Mouse (Mus musculus) leukemia stem cell, adult 10-12 weeks (primary cell): Measurements from ENCODE around the gene Gm4847. TPM values are rescaled to one million over a fixed set of nuclear protein-coding genes. Genes with fewer than 3 reads are reported as not detected.

Experiments
- polyA plus RNA-seq: library from polyadenylated mRNA; stranded (reverse); fragments of >175 nt; gene quantifications from 2 replicates; pipeline ENCODE4 v1.2.3, GENCODE M21; 2012; ENCODE audit warnings: low replicate concordance

The Gm4847 gene
- not detected in 2 replicates for polyA plus RNA-seq

DNA sequence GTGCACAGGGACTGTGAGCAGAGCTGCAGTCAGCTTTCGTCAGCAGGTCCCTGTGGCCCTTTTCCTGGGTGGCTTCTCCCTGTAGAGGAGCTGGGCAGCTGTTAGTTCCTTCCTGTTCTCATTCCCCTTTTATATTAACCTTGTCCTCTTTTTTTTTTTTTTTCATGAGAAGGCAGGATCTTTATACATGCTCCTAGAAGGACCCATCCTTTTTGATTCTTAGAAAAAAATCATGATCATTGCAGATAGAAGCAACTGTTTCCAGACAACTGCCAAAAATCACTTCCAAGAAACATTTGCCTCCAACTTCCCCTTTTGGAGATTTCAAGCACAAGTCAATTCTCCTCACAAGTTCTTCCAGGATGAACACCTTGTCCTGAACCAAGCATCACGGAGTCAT is at the start of gene Gm4847:
Gm4847 (minus strand) TSS at position 101 of the 400 bp plus-strand sequence.

DNA sequence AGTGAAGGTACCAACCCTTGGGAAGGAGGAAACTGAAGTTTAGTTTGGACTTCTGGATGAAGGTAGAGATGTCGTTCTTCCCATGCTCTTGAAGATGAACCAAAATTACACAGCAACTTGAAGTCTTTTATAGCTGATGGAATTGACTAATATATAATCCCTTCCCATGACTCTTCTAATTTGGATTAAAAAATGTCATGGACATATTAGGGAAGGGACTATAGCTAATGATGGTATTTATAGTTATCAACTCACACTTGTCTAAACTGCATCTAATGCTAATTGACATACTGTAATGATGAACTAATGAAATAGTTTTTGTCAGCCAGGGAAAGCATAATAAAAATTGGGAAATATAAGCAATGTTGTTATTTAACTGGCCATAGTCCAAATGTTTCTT is 34.3 kb upstream of the Gm4847 start, which contains the start of gene Fmo9:
Fmo9 (minus strand) TSS at position 101 of the 400 bp plus-strand sequence.

Other genes with a start within 250 kb of the Gm4847 start
- 0.25 and 0.54 TPM in 2 replicates for gene Pogk, start 237.8 kb downstream of the Gm4847 start, polyA plus RNA-seq
- not detected in 2 replicates for gene Gm4846, start 150.1 kb downstream of the Gm4847 start, polyA plus RNA-seq
- not detected in 2 replicates for gene Fmo9, start 34.2 kb upstream of the Gm4847 start, polyA plus RNA-seq